Mouse (Mus musculus) ES-E14 (cell line): ENCODE results near the gene Gzmg. TPM values are rescaled to one million over a fixed set of nuclear protein-coding genes. Genes with fewer than 3 reads are reported as not detected.
"Not testable (repeated sequence)": the region's sequence is repeated elsewhere in the genome, so short reads cannot be mapped to it uniquely, and the experiment has no call there.

Source experiments
- DNase-seq: peaks from one replicate; pipeline ENCODE4 v3.0.0-alpha.2; 2013; ENCODE audit warnings: low read depth, low spot score
- H3K27ac ChIP-seq: 2 replicates; pipeline ENCODE4 v1.5.1; 2012; ENCODE audit warnings: low read depth, mild to moderate bottlenecking, low read length, moderate library complexity, mixed read lengths; ENCODE audit not compliant: poor library complexity, insufficient read depth, severe bottlenecking
- H3K36me3 ChIP-seq: 2 replicates; pipeline ENCODE4 v1.6.1; 2012; ENCODE audit warnings: mild to moderate bottlenecking, low read length, moderate library complexity, mixed read lengths; ENCODE audit not compliant: control insufficient read depth, poor library complexity, insufficient read depth, severe bottlenecking
- H3K4me1 ChIP-seq, 2 experiments: fragments of 150-350 bp in 1 of 2; sonication (generic) in 1 of 2; 2 replicates each; pipeline ENCODE4 v1.6.1; 2012; ENCODE audit warnings: low read length in 2 of 2, mild to moderate bottlenecking in 1 of 2, mixed read lengths in 1 of 2; ENCODE audit not compliant: control insufficient read depth in 2 of 2, insufficient read depth in 2 of 2, poor library complexity in 1 of 2
- H3K4me3 ChIP-seq, 2 experiments: fragments of 150-350 bp in 1 of 2; sonication (generic) in 1 of 2; 2 replicates each; pipeline ENCODE4 v1.5.1; 2012; ENCODE audit warnings: low read length in 2 of 2, low read depth in 1 of 2, mild to moderate bottlenecking in 1 of 2, mixed read lengths in 1 of 2; ENCODE audit not compliant: insufficient read depth in 1 of 2, poor library complexity in 1 of 2, severe bottlenecking in 1 of 2
- H3K9ac ChIP-seq: 2 replicates; pipeline ENCODE4 v1.6.1; 2012; ENCODE audit warnings: low read depth, mild to moderate bottlenecking, low read length, mixed read lengths; ENCODE audit not compliant: poor library complexity, insufficient read depth, severe bottlenecking
- H3K9me3 ChIP-seq: fragments of 150-350 bp; sonication (generic); 2 replicates; pipeline ENCODE4 v1.6.1; 2012; ENCODE audit warnings: low read depth, mild to moderate bottlenecking, low read length; ENCODE audit not compliant: control insufficient read depth, insufficient read depth
- CHD2 ChIP-seq: IDR thresholded peaks from 2 replicates; pipeline ENCODE4 v1.6.1; 2014; ENCODE audit warnings: mild to moderate bottlenecking, low read depth, low read length, inconsistent platforms
- HCFC1 ChIP-seq: IDR thresholded peaks from 2 replicates; pipeline ENCODE4 v1.6.1; 2012; ENCODE audit warnings: low read length, inconsistent platforms, borderline replicate concordance; ENCODE audit not compliant: insufficient read depth
- MAFK ChIP-seq: IDR thresholded peaks from 2 replicates; pipeline ENCODE4 v1.6.1; 2014; ENCODE audit warnings: mild to moderate bottlenecking, low read depth, low read length, inconsistent platforms; ENCODE audit not compliant: insufficient read depth
- ZC3H11A ChIP-seq: IDR thresholded peaks from 2 replicates; pipeline ENCODE4 v1.6.1; 2012; ENCODE audit warnings: low read depth, mild to moderate bottlenecking, inconsistent platforms, low read length, borderline replicate concordance
- ZNF384 ChIP-seq: IDR thresholded peaks from 2 replicates; pipeline ENCODE4 v1.6.1; 2012; ENCODE audit warnings: low read depth, low read length, inconsistent platforms
- in situ Hi-C, 2 experiments: fragments of 600-800 bp; cut with MboI; formaldehyde crosslinking; loops; one replicate each; pipeline ENCODE4 v1.15.1; 2025; ENCODE audit warnings: low sequenced_read_pairs in 2 of 2, inconsistent platforms in 1 of 2; ENCODE audit not compliant: unreplicated experiment in 2 of 2
- total RNA-seq: library from RNA; depleted of rRNA; stranded (reverse); fragments of 300-350 nt; gene quantifications from 2 replicates; pipeline ENCODE4 v1.2.3, GENCODE M21; 2012; rRNA removed

The Gzmg gene
- not detected in 2 replicates for total RNA-seq

- H3K4me3 ChIP-seq, in situ Hi-C loops, H3K9ac ChIP-seq, H3K36me3 ChIP-seq, H3K9me3 ChIP-seq, DNase-seq, H3K27ac ChIP-seq, H3K4me1 ChIP-seq: not testable (repeated sequence)
Observed at GRCm38 (mm10) chr14:56159479-56159878, at the start of gene Gzmg. TSS of gene Gzmg (minus strand) at chr14:56159579.

GRCm38 (mm10) chr14:56205613-56206012, 46.2 kb upstream of the Gzmg start:
- in situ Hi-C loops: loop anchor here in 1 of 2 experiments (10.0 kb wide), 1 partner anchor 89 kb away; no protein-coding TSS in a partner anchor
- H3K4me3 ChIP-seq: no peak overlapping the region
- H3K4me1 ChIP-seq: no peaks in the 10 kb centered on the region
- no peaks in the 10 kb centered on the region for H3K9me3 ChIP-seq
- no peak for DNase-seq
- H3K27ac ChIP-seq: no peak overlapping the region
- H3K9ac ChIP-seq: no peak overlapping the region
- no peak for TF ChIP-seq CHD2
- TF ChIP-seq ZC3H11A: no peak
- TF ChIP-seq MAFK: no peak
- no peak for TF ChIP-seq ZNF384
- no peak for TF ChIP-seq HCFC1
- H3K36me3 ChIP-seq: no peaks in the 10 kb centered on the region

GRCm38 (mm10) chr14:56205021-56205420, 45.6 kb upstream of the Gzmg start:
- H3K4me3 ChIP-seq, H3K9me3 ChIP-seq, H3K4me1 ChIP-seq, H3K9ac ChIP-seq, H3K36me3 ChIP-seq, H3K27ac ChIP-seq: not testable (repeated sequence)
- DNase-seq: peak; percentile 55
- in situ Hi-C loops: loop anchor here in 1 of 2 experiments (10.0 kb wide), 1 partner anchor 90 kb away; no protein-coding TSS in a partner anchor

- TF ChIP-seq ZNF384: no peak
- no peak for TF ChIP-seq MAFK
- no peak for TF ChIP-seq HCFC1
- TF ChIP-seq CHD2: no peak
- peak; percentile 57; the same call in 1 of the 2 replicates for TF ChIP-seq ZC3H11A
- no peaks in the 10 kb centered on the region for H3K36me3 ChIP-seq
Observed at GRCm38 (mm10) chr14:56203975-56204374, 44.6 kb upstream of the Gzmg start.

GRCm38 (mm10) chr14:56186946-56187345, 27.6 kb upstream of the Gzmg start:
- no peak overlapping the region for H3K27ac ChIP-seq
- H3K4me3 ChIP-seq: no peak overlapping the region
- no peaks in the 10 kb centered on the region for H3K4me1 ChIP-seq
- H3K9me3 ChIP-seq: no peaks in the 10 kb centered on the region
- in situ Hi-C loops: no loop called here
- H3K36me3 ChIP-seq: no peaks in the 10 kb centered on the region
- no peak overlapping the region for H3K9ac ChIP-seq
- TF ChIP-seq ZNF384 (no peak), MAFK (no peak), HCFC1 (no peak), ZC3H11A (no peak), CHD2 (no peak)
- DNase-seq: no peak

More at GRCm38 (mm10) chr14:56203975-56204374, 44.6 kb upstream of the Gzmg start:
- H3K9me3 ChIP-seq: no peaks in the 10 kb centered on the region
- H3K4me1 ChIP-seq: no peaks in the 10 kb centered on the region
- peak; percentile 62 for DNase-seq
- in situ Hi-C loops: loop anchor here in 1 of 2 experiments (10.0 kb wide), 1 partner anchor 91 kb away; no protein-coding TSS in a partner anchor
- H3K4me3 ChIP-seq: no peak overlapping the region
- no peak overlapping the region for H3K9ac ChIP-seq
- no peak overlapping the region for H3K27ac ChIP-seq
